Mouse (Mus musculus) lung, adult 2 months (tissue): ENCODE data around the gene Hacd2.

Experiments
- CTCF ChIP-seq: fragments of 200-500 bp; IDR thresholded peaks from 2 replicates; pipeline ENCODE4 v1.5.1; 2011; ENCODE audit warnings: mild to moderate bottlenecking, low read length, control low read depth; ENCODE audit not compliant: insufficient read depth
- POLR2A ChIP-seq: fragments of 200-500 bp; IDR thresholded peaks from 2 replicates; pipeline ENCODE4 v1.6.1; 2011; ENCODE audit warnings: low read depth, mild to moderate bottlenecking, control low read depth, low read length, borderline replicate concordance; ENCODE audit errors: extremely low read depth

DNA sequence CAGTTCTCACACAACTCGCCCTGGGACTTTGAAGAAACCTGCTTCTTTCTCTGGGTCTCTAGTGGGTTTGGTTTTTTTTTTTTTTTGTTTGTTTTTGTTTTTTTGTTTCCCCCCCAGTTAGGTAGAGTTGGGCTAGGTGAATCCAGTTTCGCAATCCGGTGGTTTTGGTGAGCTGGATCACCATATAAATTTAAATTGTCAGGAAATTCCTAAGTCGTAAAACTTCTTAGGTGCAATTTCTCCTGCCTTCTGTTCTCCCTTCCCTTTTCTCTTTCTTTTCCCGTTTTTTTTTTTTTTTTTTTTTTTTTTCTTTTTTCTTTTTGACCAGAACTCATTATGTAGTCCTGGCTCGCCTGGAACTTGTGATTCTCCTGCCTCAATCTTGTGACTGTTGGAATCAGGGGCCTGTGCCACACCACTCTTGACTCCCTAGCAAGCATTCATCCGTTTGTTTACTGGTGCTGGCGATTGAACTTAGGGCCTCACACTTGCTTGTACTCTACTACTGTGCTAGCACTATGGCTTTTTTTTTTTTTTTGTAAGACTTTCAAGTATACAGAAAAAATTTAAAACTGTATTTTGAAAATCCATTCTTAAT is 1.0 kb downstream of the Hacd2 start:
- TF ChIP-seq CTCF, result no peak
- no peak for TF ChIP-seq POLR2A
